Mouse (Mus musculus) bone marrow macrophage, adult 2 months (primary cell): ENCODE data around the gene Pdhx. TPM values are rescaled to one million over a fixed set of nuclear protein-coding genes. Genes with fewer than 3 reads are reported as not detected.

ENCODE experiments used
- H3K27ac ChIP-seq: 2 replicates; pipeline ENCODE4 v1.5.1; 2012; ENCODE audit warnings: low read depth, low read length; ENCODE audit not compliant: insufficient read depth
- H3K4me1 ChIP-seq: 2 replicates; pipeline ENCODE4 v1.6.1; 2012; ENCODE audit warnings: low read length; ENCODE audit not compliant: control insufficient read depth, insufficient read depth
- H3K4me3 ChIP-seq: 2 replicates; pipeline ENCODE4 v1.5.1; 2012; ENCODE audit warnings: mild to moderate bottlenecking, low read length, moderate library complexity; ENCODE audit not compliant: insufficient read depth
- CTCF ChIP-seq: IDR thresholded peaks from 2 replicates; pipeline ENCODE4 v1.5.1; 2012; ENCODE audit warnings: low read depth, mild to moderate bottlenecking, low read length, moderate library complexity
- POLR2A ChIP-seq: IDR thresholded peaks from 2 replicates; pipeline ENCODE4 v1.6.1; 2012; ENCODE audit warnings: mild to moderate bottlenecking, low read depth, low read length, borderline replicate concordance
- polyA plus RNA-seq: library from polyadenylated mRNA; stranded (reverse); fragments of >200 nt; gene quantifications from 2 replicates; pipeline ENCODE4 v1.2.4, GENCODE M21; 2012; ENCODE audit not compliant: missing spikeins, insufficient read depth, insufficient read length

The Pdhx gene
- polyA plus RNA-seq, result 9.8 and 12.2 TPM in 2 replicates

DNA sequence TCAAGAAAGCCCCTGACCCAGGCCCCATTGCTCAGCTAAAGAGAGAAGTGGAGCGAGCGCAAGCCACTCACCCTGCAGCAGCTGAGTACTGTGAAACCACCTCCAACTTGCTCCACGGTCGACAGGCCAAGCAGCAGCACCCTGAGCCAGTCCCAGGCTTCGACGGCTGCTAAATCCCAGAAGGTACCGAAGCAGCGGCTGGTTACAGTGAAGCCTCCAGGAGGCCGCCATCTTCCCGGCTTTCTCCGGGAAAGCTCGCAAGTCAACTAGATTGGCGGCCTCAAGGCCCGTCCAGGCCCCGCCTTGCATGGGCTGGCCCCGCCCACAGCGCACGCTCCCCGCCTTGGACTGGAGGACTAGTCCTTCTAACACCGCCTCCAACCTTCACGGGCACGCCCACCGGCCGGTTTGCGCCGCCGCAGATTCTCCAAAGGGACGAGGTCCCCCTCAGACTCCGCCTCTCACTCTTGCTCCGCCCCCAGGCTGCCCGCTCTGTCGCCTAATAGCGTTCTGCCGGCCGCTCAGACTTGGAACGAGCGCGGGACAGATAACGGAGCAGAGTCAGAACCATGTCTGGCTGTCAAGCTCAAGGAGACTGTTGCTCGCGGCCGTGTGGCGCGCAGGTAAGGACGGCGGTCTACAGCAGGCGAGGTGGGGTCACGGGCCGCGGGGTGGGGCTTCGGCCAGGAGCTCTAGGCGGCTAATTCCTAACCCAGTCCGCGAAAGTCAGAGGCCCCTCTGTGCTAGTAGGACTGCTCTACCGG lies at the start of gene Pdhx, which contains the start of gene Apip:
Gene Pdhx (minus strand): TSS at position 295 of the 764 bp plus-strand sequence.
Gene Apip (plus strand): TSS at position 457 of the 764 bp plus-strand sequence.
- H3K4me1 ChIP-seq, result peaks cover 17% of the 10 kb centered on the region

DNA sequence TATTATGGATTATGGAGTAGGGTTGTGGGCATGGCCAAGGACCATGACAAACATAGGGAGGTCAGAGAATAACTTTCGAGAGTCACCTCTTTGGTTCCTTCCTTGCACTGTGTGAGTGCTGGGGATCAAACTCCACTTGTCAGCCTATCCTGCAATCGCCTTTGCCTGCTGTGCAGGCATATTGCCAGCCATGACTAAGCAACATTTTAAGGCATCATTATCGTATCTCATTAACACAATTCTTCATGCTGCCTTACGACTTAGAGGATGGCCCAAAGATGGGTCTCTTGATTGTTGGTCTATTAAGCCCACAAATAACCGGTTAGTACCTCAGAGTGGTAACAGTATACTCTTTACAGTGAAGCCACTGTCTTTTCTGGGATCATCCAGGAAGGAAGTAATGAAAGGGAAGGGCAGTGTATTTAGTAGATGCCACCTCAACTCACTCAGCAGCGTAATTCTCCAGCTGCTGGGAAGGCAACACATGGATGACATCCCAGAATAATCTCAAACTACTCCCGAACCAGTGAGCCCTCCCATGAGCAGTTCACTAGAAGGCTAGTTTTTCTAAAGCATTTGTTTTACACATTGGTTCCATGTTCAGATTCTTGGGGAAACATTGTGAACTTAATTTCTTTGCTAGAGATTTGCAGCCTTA lies 46.0 kb upstream of the Pdhx start:
- TF ChIP-seq CTCF, result no peak
- TF ChIP-seq POLR2A, result no peak
- Histone ChIP-seq H3K4me3 (no peak overlapping the region), H3K27ac (no peak overlapping the region), H3K4me1 (no peaks in the 10 kb centered on the region)

More for the DNA sequence above, at the start of gene Pdhx, which contains the start of gene Apip:
- Histone ChIP-seq H3K4me3 (peak within 1 kb of the TSS; percentile 94), H3K27ac (peak within 1 kb of the TSS; percentile 87)
- TF ChIP-seq POLR2A (peak; percentile 82; the same call in 1 of the 2 replicates), CTCF (no peak)

DNA sequence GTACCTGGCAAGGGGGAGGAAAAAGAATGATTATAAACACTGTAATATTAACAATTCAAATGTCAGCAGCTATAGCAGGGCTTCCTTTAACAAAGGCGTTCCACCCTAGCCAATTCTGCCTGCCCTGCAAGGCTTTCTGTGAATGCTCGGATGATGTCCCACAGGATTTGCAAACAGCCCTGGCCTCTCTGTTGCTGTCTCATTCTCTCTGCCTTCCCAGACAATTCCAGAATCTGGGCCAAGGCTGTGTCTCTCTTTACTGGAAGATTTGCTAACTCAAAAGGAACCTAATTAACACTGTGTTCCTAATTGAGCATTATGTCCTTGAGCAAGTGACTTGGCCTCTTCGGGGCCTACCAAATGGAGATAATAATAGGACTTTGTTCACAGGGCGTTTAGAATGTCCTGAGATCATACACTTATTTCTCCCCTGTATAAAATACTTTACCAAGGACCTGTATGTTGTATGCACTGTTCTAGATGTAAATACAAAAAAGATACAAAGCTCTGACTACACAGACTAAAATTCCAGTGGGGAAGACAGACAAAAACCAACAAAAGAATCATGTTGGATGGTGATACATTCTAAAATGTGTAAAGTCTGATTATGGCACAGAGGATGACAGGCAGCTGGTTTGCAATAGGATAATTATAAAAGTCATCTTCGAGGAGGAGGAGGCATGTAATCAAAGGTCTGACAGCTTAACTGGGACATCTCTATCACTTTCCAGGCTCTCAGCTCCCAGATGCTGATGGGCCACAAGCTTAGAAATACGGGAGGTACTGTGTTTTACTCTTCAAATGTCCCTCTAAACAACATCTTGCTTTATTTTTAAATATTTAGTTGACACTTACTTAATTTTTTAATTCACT lies 45.2 kb upstream of the Pdhx start:
- TF ChIP-seq POLR2A (no peak), CTCF (no peak)
- Histone ChIP-seq H3K27ac (no peak overlapping the region), H3K4me1 (no peaks in the 10 kb centered on the region)

DNA sequence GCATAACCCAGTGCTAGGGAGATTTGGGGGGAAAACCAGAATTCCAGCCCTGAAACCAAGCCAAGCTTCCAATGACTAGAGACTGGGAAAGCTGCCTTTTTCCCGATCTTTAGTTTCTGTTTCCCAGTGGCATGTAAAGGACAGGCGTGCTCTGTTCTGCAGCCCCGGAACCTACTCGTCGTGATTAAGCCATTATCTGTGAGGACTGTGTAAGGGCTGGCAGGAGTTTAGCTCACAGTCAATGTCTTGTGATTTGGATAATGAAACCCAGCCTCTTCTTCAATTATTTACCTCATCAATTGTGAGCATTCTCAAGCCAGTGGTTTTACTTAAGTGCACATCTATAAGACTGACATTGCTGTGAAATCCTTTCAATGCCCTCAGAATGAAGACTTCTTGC lies 43.9 kb upstream of the Pdhx start:
- TF ChIP-seq CTCF, result no peak
- TF ChIP-seq POLR2A, result no peak
- no peak overlapping the region for H3K27ac ChIP-seq

More for the DNA sequence above, 45.2 kb upstream of the Pdhx start:
- no peak overlapping the region for H3K4me3 ChIP-seq

DNA sequence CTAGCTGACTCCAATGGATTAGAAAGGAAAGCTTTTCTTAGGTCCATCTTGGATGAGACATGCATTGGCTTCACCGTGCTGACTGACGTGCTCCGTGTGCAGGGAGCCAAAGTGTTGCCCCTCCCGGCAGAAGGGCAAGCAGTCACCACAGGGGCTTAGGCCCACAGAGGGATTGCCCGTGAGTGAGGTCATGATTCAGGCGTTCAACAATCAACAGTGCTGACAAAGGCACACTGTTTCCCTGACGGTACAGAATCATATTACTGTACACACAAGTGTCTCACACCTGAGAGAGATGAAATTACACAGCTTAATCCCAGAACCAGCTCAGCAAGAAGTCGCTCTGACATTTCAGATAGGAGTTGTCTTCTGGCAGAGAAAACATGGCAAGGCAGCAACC lies 38.4 kb upstream of the Pdhx start:
- Histone ChIP-seq H3K4me1 (no peaks in the 10 kb centered on the region), H3K27ac (no peak overlapping the region), H3K4me3 (no peak overlapping the region)
- TF ChIP-seq POLR2A (no peak), CTCF (no peak)

More for the DNA sequence above, 43.9 kb upstream of the Pdhx start:
- H3K4me3 ChIP-seq, result no peak overlapping the region
- no peaks in the 10 kb centered on the region for H3K4me1 ChIP-seq

DNA sequence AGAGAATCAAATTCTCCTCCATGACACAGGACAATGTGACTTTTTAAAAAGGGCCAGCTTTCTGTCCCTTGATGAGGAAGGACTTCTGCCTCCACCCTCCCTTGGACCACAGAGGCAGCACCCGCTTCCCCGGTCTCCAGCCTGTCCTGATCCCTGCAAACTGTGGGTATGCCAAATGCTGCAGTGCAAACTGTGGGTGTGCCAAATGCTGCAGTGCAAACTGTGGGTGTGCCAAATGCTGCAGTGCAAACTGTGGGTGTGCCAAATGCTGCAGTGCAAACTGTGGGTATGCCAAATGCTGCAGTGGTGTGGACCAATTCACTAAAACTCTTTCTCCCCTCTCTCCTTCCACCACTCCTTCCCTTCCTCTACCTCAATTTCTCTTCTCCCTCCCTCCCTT lies 32.9 kb upstream of the Pdhx start:
- no peak overlapping the region for H3K27ac ChIP-seq
- TF ChIP-seq CTCF, result no peak
- no peak for TF ChIP-seq POLR2A
- no peak overlapping the region for H3K4me3 ChIP-seq
- no peaks in the 10 kb centered on the region for H3K4me1 ChIP-seq

DNA sequence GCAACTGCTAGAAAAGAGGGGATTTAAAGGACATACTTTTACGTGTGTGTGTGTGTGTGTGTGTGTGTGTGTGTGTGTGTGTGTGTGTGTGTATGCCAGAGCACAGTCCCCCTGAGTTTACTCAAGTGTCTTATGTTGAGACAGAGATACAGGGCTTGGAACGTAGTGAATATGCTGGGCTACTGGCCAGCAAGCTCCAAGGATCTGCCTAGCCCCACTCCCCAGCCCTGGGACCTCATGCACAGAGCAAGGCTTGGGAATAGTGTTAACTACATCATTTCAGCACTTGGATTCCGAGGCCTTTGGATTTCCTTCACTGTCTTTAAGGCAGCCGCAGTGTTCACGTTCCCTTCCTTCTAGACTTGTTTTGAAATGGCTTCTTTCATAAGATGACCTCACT lies 29.3 kb upstream of the Pdhx start:
- Histone ChIP-seq H3K27ac (no peak overlapping the region), H3K4me1 (no peaks in the 10 kb centered on the region), H3K4me3 (no peak overlapping the region)
- TF ChIP-seq POLR2A, result no peak
- no peak for TF ChIP-seq CTCF

DNA sequence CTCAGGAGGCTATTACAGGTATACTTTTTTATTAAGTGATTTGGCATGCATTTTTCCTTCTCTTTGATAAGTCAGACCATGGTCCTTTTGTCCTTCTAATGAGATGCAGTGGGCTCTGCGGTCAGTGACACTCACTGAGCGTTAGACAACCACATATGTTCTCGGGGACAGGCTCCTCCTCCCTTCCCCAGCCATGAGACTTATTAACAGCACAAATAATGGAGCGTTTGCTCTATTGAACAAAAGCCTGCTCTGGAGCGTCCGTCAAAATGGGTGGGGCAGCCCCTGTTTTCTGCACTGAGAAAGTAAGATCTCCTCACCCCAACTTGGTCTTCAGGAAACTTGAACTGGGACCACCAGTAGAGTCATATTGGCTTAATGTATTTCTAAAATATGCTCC lies 16.2 kb upstream of the Pdhx start:
- TF ChIP-seq CTCF (no peak), POLR2A (no peak)
- Histone ChIP-seq H3K4me3 (no peak overlapping the region), H3K4me1 (no peaks in the 10 kb centered on the region), H3K27ac (no peak overlapping the region)

DNA sequence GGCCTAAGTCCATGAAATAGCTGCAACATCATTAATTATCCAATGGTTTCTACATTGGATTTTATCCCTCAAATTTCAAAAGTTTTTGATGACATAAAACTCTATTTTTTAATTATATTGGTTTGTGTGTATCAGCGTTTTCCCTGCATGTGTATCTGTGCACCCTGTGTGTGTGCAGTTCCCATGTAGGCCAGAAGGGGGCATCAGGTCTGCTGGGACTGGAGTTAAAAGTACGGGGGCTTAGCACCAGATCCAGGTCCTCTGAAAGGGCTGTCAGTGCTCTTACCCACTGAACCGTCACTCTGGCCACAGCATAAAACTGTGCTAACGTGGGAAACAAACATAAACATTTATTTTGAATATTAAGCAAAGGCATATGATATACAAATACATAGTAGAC lies 14.8 kb upstream of the Pdhx start:
- no peaks in the 10 kb centered on the region for H3K4me1 ChIP-seq
- no peak for TF ChIP-seq POLR2A
- peak; percentile 54; the same call in 1 of the 2 replicates for TF ChIP-seq CTCF
- H3K4me3 ChIP-seq, result no peak overlapping the region
- H3K27ac ChIP-seq, result no peak overlapping the region

DNA sequence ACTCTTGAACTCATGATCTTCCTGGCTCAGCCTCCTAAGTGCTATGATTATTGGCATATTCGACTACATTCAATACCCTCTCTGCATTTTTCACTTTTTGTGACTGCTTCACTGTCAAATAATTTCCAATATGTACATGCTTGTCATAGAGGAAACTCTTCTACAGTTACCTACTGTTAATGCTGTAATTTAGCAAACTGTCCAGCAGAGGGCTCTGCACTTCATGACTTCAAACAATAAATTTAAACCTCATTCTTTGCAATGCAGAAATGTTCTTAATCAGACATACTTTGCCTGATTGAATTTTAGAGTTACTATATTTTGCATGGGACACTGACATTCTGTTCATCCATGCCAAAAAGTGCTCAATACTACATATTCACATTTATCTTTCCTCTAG lies 13.1 kb upstream of the Pdhx start:
- H3K4me1 ChIP-seq, result no peaks in the 10 kb centered on the region
- TF ChIP-seq POLR2A, result no peak
- no peak for TF ChIP-seq CTCF
- no peak overlapping the region for H3K27ac ChIP-seq
- H3K4me3 ChIP-seq, result no peak overlapping the region
